In genomic region chr1:170939255-170939654, GRCm38 (mm10) we compare ENCODE assay signal across 14 mouse cellular contexts. TPM values are rescaled to one million over a fixed set of nuclear protein-coding genes. Genes with fewer than 3 reads are reported as not detected.
A peak's percentile ranks its signal among the peaks of the same experiment; 100 is the strongest.
DNase-seq lines count a peak whose midpoint lies in the region; ATAC-seq lines count a peak whose summit lies in the region.
"Had no signal": no experiment of that assay in that cellular context is flagged by ENCODE, and none has a peak within 500 bp of the region (broad histone marks: within the 10 kb centered on the region; RNA-seq: fewer than 3 reads in every experiment).

No protein-coding gene starts in this region.

- ATAC-seq in megakaryocyte progenitor cell, adult 5-6 weeks (replicated peaks; ENCODE audit: poor library complexity) = peak; percentile 67
- ATAC-seq in intestine, embryonic 15.5 days = no peak
- ATAC-seq in hindbrain, embryonic 11.5 days (ENCODE audit: low FRiP score) = no peak
- ATAC-seq: hindbrain, embryonic 16.5 days had no signal

- H3K9ac ChIP-seq in intestine, embryonic 15.5 days = no peak overlapping the region
- H3K9ac ChIP-seq in hindbrain, embryonic 11.5 days (ENCODE audit: low read depth, low read length) = no peak overlapping the region
- H3K9ac ChIP-seq: heart, embryonic 13.5 days; limb, embryonic 13.5 days had no signal

- no peak overlapping the region for H3K27ac ChIP-seq in intestine, embryonic 15.5 days
- H3K27ac ChIP-seq in hindbrain, embryonic 11.5 days (ENCODE audit: low read depth, low read length) = no peak overlapping the region
- H3K27ac ChIP-seq: heart, embryonic 13.5 days; limb, embryonic 13.5 days had no signal

- 86% methylated on average over 12 of the region's 12 CpGs for WGBS in intestine, embryonic 15.5 days
- WGBS in hindbrain, embryonic 11.5 days = 85% methylated on average over 12 of the region's 12 CpGs

- peak; percentile 16 for DNase-seq in heart, adult 8-10 months (ENCODE audit: low spot score)
- no peak for DNase-seq in heart, postnatal 14 days
- peak; percentile 82 for DNase-seq in A20 (ENCODE audit: low read depth, low spot score)
- peak; percentile 7 for DNase-seq in brain, adult 2 months (ENCODE audit: low read depth, low spot score)
- no peak for DNase-seq in hindbrain, embryonic 11.5 days (ENCODE audit: low spot score)
- no peak for DNase-seq in right cerebral cortex, postnatal 4 days
- DNase-seq: cerebellum, postnatal 36 days; layer of hippocampus, postnatal 36 days had no signal

- H3K4me1 ChIP-seq in intestine, embryonic 15.5 days (replicated peaks) = no peaks in the 10 kb centered on the region
- no peaks in the 10 kb centered on the region for H3K4me1 ChIP-seq in hindbrain, embryonic 11.5 days (replicated peaks; ENCODE audit: control insufficient read depth, insufficient read depth, low read length)
- H3K4me1 ChIP-seq: heart, embryonic 13.5 days; limb, embryonic 13.5 days had no signal

- H3K9me3 ChIP-seq in intestine, embryonic 15.5 days = no peaks in the 10 kb centered on the region
- H3K9me3 ChIP-seq in hindbrain, embryonic 11.5 days (ENCODE audit: control insufficient read depth, low read length) = no peaks in the 10 kb centered on the region

- intact Hi-C loops in heart, postnatal 14 days (cut with DNase I) = no loop called here

- no peak overlapping the region for H3K4me2 ChIP-seq in intestine, embryonic 15.5 days (replicated peaks)
- no peak overlapping the region for H3K4me2 ChIP-seq in hindbrain, embryonic 11.5 days (replicated peaks; ENCODE audit: low read depth, low read length)
- H3K4me2 ChIP-seq: heart, embryonic 13.5 days; limb, embryonic 13.5 days had no signal

- no peaks in the 10 kb centered on the region for H3K36me3 ChIP-seq in intestine, embryonic 15.5 days
- H3K36me3 ChIP-seq in hindbrain, embryonic 11.5 days (ENCODE audit: control insufficient read depth, insufficient read depth, low read length) = no peaks in the 10 kb centered on the region
- H3K36me3 ChIP-seq: heart, embryonic 13.5 days; limb, embryonic 13.5 days had no signal

- H3K4me3 ChIP-seq in intestine, embryonic 15.5 days (replicated peaks) = no peak overlapping the region
- no peak overlapping the region for H3K4me3 ChIP-seq in hindbrain, embryonic 11.5 days (ENCODE audit: low read depth, low read length)
- H3K4me3 ChIP-seq: heart, embryonic 13.5 days; limb, embryonic 13.5 days had no signal

- no peaks in the 10 kb centered on the region for H3K27me3 ChIP-seq in intestine, embryonic 15.5 days (replicated peaks)
- H3K27me3 ChIP-seq in hindbrain, embryonic 11.5 days (ENCODE audit: control insufficient read depth, insufficient read depth, low read length) = no peaks in the 10 kb centered on the region
- H3K27me3 ChIP-seq: heart, embryonic 13.5 days; limb, embryonic 13.5 days had no signal

RNA-seq across cellular contexts. Expression of gene Fcrla, which starts 11.9 kb away (rescaled TPM):
- total RNA-seq in heart, adult 8-10 months (2022) = 1 to 10 TPM in 1 of 4 experiments, under 1 TPM in 2, not detected in 1; 0.75 to 1.1 (median 0.86) TPM
- total RNA-seq in heart, postnatal 14 days (2021) = under 1 TPM; 0.84 to 1.00 TPM
- not detected in 2 replicates for total RNA-seq in megakaryocyte progenitor cell, adult 5-6 weeks (2015)
- total RNA-seq in megakaryocyte progenitor cell, adult 5-6 weeks (2017) = not detected in 2 replicates
- not detected in 2 replicates for polyA plus RNA-seq in intestine, embryonic 15.5 days (2015; fragmentation: Nextera tagmentation; extraction: Ambion mirVana)
- not detected in 2 replicates for polyA plus RNA-seq in hindbrain, embryonic 11.5 days (2014; fragmentation: Nextera tagmentation; extraction: Ambion mirVana)
- total RNA-seq: layer of hippocampus, postnatal 36 days had no signal
- polyA plus RNA-seq: C2C12; hindbrain, embryonic 16.5 days; limb, embryonic 13.5 days had no signal

RNA-seq across cellular contexts. Expression of gene Fcrlb, which starts 26.5 kb away (rescaled TPM):
- not detected for total RNA-seq in heart, adult 8-10 months (2022)
- not detected for total RNA-seq in heart, postnatal 14 days (2021)
- total RNA-seq in megakaryocyte progenitor cell, adult 5-6 weeks (2015) = not detected in 2 replicates
- total RNA-seq in megakaryocyte progenitor cell, adult 5-6 weeks (2017) = not detected in 2 replicates
- 0.11 and 0.16 TPM in 2 replicates for polyA plus RNA-seq in intestine, embryonic 15.5 days (2015; fragmentation: Nextera tagmentation; extraction: Ambion mirVana)
- not detected in 2 replicates for polyA plus RNA-seq in hindbrain, embryonic 11.5 days (2014; fragmentation: Nextera tagmentation; extraction: Ambion mirVana)
- polyA plus RNA-seq: C2C12; heart, embryonic 13.5 days had no signal

RNA-seq across cellular contexts. Expression of gene Fcgr2b, which starts 37.1 kb away (rescaled TPM):
- total RNA-seq in heart, adult 8-10 months (2022) = 10 to 100 TPM in 1 of 4 experiments, 1 to 10 TPM in 3; 3.9 to 10.6 (median 5.7) TPM
- total RNA-seq in heart, postnatal 14 days (2021) = 1 to 10 TPM; 5.2 to 6.0 TPM
- total RNA-seq in megakaryocyte progenitor cell, adult 5-6 weeks (2015) = 142 and 144 TPM in 2 replicates
- 99.9 and 118 TPM in 2 replicates for total RNA-seq in megakaryocyte progenitor cell, adult 5-6 weeks (2017)
- polyA plus RNA-seq in intestine, embryonic 15.5 days (2015; fragmentation: Nextera tagmentation; extraction: Ambion mirVana) = 1.7 and 2.1 TPM in 2 replicates
- 0.12 and 0.28 TPM in 2 replicates for polyA plus RNA-seq in hindbrain, embryonic 11.5 days (2014; fragmentation: Nextera tagmentation; extraction: Ambion mirVana)

RNA-seq across cellular contexts. Expression of gene Dusp12, which starts 53.9 kb away (rescaled TPM):
- 1 to 10 TPM; 7.6 to 8.9 (median 8.3) TPM for total RNA-seq in heart, adult 8-10 months (2022)
- total RNA-seq in heart, postnatal 14 days (2021) = 1 to 10 TPM; 7.4 TPM
- total RNA-seq in megakaryocyte progenitor cell, adult 5-6 weeks (2015) = 17.6 and 19.9 TPM in 2 replicates
- total RNA-seq in megakaryocyte progenitor cell, adult 5-6 weeks (2017) = 9.4 and 10.3 TPM in 2 replicates
- 61.1 and 62.9 TPM in 2 replicates for polyA plus RNA-seq in intestine, embryonic 15.5 days (2015; fragmentation: Nextera tagmentation; extraction: Ambion mirVana)
- 33.2 and 36.6 TPM in 2 replicates for polyA plus RNA-seq in hindbrain, embryonic 11.5 days (2014; fragmentation: Nextera tagmentation; extraction: Ambion mirVana)

RNA-seq across cellular contexts. Expression of gene Gm26620, which starts 54.4 kb away (rescaled TPM):
- under 1 TPM in 3 of 4 experiments, not detected in 1; 0.44 to 0.68 (median 0.57) TPM for total RNA-seq in heart, adult 8-10 months (2022)
- total RNA-seq in heart, postnatal 14 days (2021) = under 1 TPM; 0.48 to 0.56 TPM
- 1.3 TPM in 1 of 2 replicates, not detected in the other for total RNA-seq in megakaryocyte progenitor cell, adult 5-6 weeks (2015)
- 0.20 TPM in 1 of 2 replicates, not detected in the other for total RNA-seq in megakaryocyte progenitor cell, adult 5-6 weeks (2017)
- polyA plus RNA-seq in intestine, embryonic 15.5 days (2015; fragmentation: Nextera tagmentation; extraction: Ambion mirVana) = 2.2 and 2.4 TPM in 2 replicates
- polyA plus RNA-seq in hindbrain, embryonic 11.5 days (2014; fragmentation: Nextera tagmentation; extraction: Ambion mirVana) = not detected in 2 replicates

Comparison
In these comparisons a context has a peak if more than half of its experiments do, and no peak if none do; other contexts are left out.
1. DNase-seq: peak in heart, adult 8-10 months (single experiment), A20 (single experiment) and brain, adult 2 months (single experiment); none in heart, postnatal 14 days (0 of 2), hindbrain, embryonic 11.5 days (single experiment) and right cerebral cortex, postnatal 4 days (single experiment).
2. RNA of gene Fcgr2b, which starts 37.1 kb away (total RNA-seq): 99.9 to 144 TPM in megakaryocyte progenitor cell, adult 5-6 weeks; 5.2 to 6.0 TPM in heart, postnatal 14 days and 3.9 to 10.6 TPM in heart, adult 8-10 months; every median in the first group is over 4 times any median in the second.